Comparison of ENCODE assay signal across 15 mouse cellular contexts in the genomic region with DNA sequence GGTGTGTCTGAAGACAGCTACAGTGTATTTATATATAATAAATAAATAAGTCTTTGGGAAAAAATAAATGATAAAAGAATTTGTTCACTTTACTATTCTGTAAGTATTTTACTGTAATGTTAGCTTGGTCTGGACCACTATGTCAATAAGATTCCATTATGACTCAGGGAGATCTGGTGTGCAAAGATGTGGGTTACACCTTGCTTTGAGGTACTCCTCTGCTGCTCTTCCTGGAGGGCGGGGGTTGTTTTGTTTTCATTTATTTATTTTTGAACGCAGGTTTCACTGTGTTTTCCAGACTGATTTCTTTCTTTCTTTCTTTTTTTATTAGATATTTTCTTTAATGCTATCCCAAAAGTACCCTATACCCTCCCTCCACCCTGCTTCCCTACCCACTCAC.
"Had no signal": no experiment of that assay in that cellular context is flagged by ENCODE, and none has a peak within 500 bp of the region (broad histone marks: within the 10 kb centered on the region; RNA-seq: fewer than 3 reads in every experiment).

No protein-coding gene starts in this region.

- H3K9me3 ChIP-seq: neural tube, embryonic 15.5 days; stomach, embryonic 15.5 days had no signal

- H3K4me3 ChIP-seq: neural tube, embryonic 15.5 days; stomach, embryonic 15.5 days had no signal

- H3K36me3 ChIP-seq: neural tube, embryonic 15.5 days; stomach, embryonic 15.5 days had no signal

- H3K9ac ChIP-seq: neural tube, embryonic 15.5 days; stomach, embryonic 15.5 days had no signal

- H3K27ac ChIP-seq: neural tube, embryonic 15.5 days; stomach, embryonic 15.5 days; stomach, postnatal 0 days had no signal

- H3K27me3 ChIP-seq: stomach, embryonic 15.5 days had no signal

- H3K4me2 ChIP-seq: neural tube, embryonic 15.5 days; stomach, embryonic 15.5 days had no signal

- DNase-seq: retina, postnatal 1 day; right cerebral cortex, adult 18-20 months; right cerebral cortex, postnatal 14 days; right cerebral cortex, postnatal 25 days; right cerebral cortex, postnatal 4 days; spleen, adult 18-20 months; thymus, adult 18-20 months; thymus, adult 2 months; thymus, postnatal 14 days; thymus, postnatal 25 days; thymus, postnatal 36 days; thymus, postnatal 4 days had no signal

- H3K4me1 ChIP-seq: stomach, embryonic 15.5 days had no signal
